Mouse (Mus musculus): ENCODE data around the gene Casp8.

Casp8 gene

DNA sequence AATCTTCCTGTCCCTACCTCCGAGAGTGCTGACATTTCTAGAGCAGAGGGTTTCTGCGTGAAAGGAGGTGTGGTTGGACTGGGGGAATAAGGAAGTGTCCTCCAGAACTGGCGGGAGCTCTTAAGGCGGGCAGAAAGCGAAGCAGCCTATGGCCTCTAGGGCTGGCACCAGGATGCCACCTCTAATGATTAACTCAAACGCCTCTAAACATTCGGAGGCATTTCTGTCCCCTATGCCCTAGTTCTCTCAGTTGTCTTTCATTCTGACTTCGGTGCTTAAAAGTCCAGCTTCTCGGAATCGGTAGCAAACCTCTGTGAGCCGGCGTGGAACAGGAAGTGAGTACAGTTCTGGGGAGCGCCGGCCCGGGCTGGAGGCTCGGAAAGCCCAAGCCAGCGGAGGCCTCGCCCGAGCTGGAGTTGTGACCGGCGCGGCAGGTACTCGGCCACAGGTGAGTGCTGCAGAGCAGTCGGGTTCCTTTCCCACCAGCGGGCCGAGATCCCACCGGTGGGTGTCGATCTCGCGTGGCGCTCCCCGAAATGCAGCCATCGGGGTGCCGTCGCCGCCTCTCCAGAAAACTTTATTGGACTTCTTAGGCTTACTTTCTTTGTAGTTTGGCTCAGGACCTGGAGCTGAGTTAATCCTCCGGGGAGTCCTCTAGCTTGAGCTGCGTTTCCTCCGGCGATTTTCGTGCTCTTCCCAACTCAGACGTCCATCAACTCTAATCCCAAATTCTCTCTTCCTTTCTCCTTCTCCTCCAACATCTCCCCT, at the start of gene Casp8:
Gene Casp8 (plus strand): TSS at position 84 of the 768 bp plus-strand sequence.
- in situ Hi-C loops (cut with MboI; ENCODE audit: low pct_unique_long_range_greater_than_20kb in 1 of 2, low sequenced_read_pairs in 2 of 2, unreplicated experiment in 1 of 2), result loop anchor here (25.0 kb wide), 2 partner anchors 92 to 342 kb away; no protein-coding TSS in a partner anchor

DNA sequence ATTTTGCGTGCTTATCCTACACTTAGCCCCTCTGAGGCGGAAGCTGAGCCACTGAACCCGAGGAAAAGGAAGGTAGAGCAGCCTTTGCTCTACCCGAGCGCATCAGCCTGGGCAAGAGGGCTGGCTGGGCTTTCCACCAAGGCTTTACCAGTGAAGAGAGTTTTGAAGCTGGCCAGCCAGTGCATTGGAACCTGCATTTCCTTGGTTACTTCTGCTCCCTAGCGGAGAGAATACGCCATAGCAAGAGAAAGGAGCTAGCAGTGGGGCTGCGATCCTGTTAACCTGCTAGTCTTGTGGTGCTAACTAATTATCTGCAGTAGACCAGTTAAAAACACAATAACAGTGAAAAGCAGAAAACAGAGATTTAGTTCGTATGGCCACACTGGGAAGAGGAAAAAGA, 48.3 kb upstream of the Casp8 start:
- in situ Hi-C loops (cut with MboI; ENCODE audit: low pct_unique_long_range_greater_than_20kb in 1 of 2, low sequenced_read_pairs in 2 of 2, unreplicated experiment in 1 of 2), result loop anchor here in 1 of 2 experiments (10.0 kb wide), 1 partner anchor 78 kb away; no protein-coding TSS in a partner anchor

DNA sequence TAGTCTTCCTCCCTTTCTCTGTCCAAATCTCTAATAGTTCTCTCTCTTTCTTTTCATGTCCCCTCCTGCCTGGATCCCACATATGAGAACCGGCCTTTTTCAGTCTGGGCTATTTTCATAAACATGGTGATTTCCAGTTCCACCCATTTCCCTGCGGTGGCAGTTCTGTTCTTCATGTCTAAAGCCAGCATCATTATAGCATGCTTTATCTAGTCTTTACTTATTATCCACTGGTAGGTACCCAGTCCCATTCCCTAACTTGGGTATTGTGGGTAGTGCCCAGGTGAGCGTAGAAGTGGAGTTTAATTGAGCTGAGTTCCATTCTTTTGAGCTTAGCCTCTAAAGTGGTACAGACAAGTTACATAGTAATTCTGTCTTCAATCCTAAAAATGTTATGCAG, 35.7 kb upstream of the Casp8 start:
- in situ Hi-C loops (cut with MboI; ENCODE audit: low pct_unique_long_range_greater_than_20kb in 1 of 2, low sequenced_read_pairs in 2 of 2, unreplicated experiment in 1 of 2), result loop anchor here in 1 of 2 experiments (25.0 kb wide), 1 partner anchor 853 kb away; no protein-coding TSS in a partner anchor

DNA sequence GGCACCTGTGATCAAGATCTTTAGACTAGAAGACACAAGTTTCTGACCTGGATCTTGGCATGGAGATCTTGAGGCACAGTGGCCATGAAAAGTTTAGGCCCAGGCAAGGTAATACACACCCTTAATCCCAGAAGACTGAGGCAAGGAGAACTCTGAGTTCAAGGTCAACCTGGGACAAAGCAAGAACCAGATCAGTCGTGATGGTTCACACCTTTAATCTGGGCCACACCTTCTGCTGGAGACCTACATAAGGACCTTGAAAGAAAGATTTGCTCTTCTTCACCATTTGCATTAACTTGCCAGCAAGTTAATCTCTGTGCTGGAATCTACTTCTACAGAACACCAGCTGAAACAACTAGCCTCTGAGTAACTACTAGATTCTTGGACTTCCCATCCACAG, 34.6 kb upstream of the Casp8 start:
- in situ Hi-C loops (cut with MboI; ENCODE audit: low pct_unique_long_range_greater_than_20kb in 1 of 2, low sequenced_read_pairs in 2 of 2, unreplicated experiment in 1 of 2), result loop anchor here in 1 of 2 experiments (25.0 kb wide), 1 partner anchor 852 kb away; no protein-coding TSS in a partner anchor

DNA sequence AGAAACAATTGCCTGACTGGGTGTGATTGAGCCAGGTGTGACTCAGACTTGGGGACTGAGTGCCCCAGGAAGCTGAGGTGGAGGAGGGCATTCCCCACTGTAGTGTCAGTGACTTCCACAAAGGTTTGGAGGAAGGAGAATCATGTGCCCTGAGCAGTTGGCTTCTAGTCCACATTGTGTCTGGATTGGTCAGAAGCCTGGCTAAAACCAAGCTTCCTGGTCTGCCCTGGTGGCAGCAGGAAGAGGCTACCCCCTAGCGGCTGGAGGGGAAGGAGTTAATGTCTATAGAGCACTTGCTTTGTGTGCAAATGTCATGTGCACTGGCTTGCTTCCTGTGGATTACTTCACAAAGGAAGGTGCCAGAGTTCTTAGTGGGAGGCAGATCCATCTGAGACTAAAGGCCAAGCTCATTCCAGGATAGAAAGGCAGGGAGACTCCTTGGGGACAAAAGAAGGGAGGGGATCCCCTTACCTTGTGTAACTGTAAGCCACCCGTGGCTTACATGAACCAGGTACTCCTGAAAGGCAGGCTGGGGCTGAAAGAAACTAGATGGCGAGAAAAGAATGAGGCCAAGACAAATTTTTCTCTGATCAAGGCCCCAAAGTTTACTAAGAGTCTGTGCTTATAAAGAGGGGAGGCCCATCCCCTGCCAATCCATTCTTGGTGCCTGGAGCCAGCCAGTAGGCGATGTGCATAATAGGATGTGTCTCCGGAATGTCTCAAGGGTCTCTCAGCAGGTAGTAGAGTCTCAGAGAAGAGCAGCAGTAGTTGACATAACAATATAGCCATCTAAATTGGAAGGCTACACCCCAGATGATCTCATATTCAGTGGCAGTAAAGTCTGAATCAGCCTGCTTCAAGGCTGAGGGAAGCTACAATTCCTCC, 33.5 kb upstream of the Casp8 start:
- in situ Hi-C loops (cut with MboI; ENCODE audit: low pct_unique_long_range_greater_than_20kb in 1 of 2, low sequenced_read_pairs in 2 of 2, unreplicated experiment in 1 of 2), result loop anchor here in 1 of 2 experiments (25.0 kb wide), 1 partner anchor 851 kb away; no protein-coding TSS in a partner anchor

DNA sequence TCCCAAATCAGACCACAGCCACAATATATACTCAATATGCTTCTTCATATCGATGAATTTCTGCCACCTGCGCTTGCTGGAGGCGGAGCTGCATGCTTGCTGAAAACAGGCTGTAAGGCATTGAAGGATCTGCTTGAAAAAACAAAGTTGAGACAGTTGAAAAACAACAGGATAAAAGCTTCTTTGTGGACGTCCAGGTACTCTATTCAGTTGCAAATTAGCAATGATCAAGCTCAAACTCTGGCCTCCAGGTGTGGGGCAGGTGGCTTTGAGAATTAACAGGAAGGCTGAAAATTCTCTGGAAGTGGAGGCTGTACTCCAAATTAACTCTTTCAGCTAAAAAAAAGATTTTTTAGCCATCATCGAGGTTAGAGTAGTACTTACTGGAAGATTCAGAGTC, 32.6 kb upstream of the Casp8 start:
- in situ Hi-C loops (cut with MboI; ENCODE audit: low pct_unique_long_range_greater_than_20kb in 1 of 2, low sequenced_read_pairs in 2 of 2, unreplicated experiment in 1 of 2), result loop anchor here in 1 of 2 experiments (25.0 kb wide), 1 partner anchor 850 kb away; no protein-coding TSS in a partner anchor

DNA sequence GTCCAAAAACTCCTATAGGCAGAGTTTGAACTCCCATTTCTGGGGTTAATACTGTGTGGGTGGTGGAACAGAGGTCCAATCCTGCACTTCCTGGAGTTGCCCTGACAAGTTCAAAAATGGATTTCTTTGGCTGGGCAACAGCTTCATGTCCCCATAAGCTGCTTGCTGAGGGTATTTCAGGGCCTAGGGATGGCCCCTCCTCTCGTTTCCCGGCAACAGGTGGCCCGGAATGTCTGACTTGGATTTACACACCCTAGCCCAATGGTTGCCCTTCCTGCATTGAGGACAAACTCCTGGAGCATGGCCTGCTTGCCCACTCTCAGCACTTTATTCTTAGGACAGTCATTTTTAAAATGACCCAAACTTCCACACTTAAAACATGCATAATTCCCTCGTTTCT, 28.7 kb upstream of the Casp8 start:
- in situ Hi-C loops (cut with MboI; ENCODE audit: low pct_unique_long_range_greater_than_20kb in 1 of 2, low sequenced_read_pairs in 2 of 2, unreplicated experiment in 1 of 2), result loop anchor here in 1 of 2 experiments (25.0 kb wide), 1 partner anchor 846 kb away; no protein-coding TSS in a partner anchor

DNA sequence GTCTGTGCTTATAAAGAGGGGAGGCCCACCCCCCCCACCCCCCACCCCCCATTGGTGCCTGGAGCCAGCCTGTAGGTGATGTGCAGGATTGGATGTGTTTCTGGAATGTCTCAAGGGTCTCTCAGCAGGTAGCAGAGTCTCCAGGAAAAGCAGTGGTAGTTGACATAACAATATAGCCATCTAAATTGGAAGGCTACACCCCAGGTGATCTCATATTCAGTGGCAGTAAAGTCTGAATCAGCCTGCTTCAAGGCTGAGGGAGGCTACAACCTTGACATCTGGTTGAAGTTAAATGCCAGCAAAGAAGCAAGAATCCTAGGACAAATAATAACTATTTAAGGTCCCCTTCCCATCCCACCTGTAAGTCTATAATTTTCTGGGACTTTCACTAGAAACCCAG, 26.0 kb upstream of the Casp8 start:
- in situ Hi-C loops (cut with MboI; ENCODE audit: low pct_unique_long_range_greater_than_20kb in 1 of 2, low sequenced_read_pairs in 2 of 2, unreplicated experiment in 1 of 2), result loop anchor here in 1 of 2 experiments (25.0 kb wide), 1 partner anchor 843 kb away; no protein-coding TSS in a partner anchor

DNA sequence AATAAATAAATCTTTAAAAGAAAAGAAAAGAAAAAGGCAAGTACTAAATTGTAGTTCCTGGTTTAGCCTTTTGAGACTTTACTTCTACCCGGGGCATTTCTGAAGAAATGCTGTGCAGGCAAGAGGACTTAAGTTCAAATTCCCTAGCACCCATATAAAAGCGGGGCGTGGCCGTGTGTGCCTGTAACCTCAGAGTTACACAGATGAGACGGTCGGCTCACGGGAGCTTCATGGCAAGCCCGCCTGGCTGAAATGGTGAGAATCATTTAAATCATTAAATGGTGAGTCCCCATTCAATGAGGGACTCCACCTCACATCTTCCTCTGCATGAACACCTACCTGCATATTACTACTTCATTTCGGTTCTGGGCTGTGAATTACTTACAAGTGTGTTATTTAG, 25.5 kb upstream of the Casp8 start:
- in situ Hi-C loops (cut with MboI; ENCODE audit: low pct_unique_long_range_greater_than_20kb in 1 of 2, low sequenced_read_pairs in 2 of 2, unreplicated experiment in 1 of 2), result loop anchor here in 1 of 2 experiments (25.0 kb wide), 1 partner anchor 843 kb away; no protein-coding TSS in a partner anchor

DNA sequence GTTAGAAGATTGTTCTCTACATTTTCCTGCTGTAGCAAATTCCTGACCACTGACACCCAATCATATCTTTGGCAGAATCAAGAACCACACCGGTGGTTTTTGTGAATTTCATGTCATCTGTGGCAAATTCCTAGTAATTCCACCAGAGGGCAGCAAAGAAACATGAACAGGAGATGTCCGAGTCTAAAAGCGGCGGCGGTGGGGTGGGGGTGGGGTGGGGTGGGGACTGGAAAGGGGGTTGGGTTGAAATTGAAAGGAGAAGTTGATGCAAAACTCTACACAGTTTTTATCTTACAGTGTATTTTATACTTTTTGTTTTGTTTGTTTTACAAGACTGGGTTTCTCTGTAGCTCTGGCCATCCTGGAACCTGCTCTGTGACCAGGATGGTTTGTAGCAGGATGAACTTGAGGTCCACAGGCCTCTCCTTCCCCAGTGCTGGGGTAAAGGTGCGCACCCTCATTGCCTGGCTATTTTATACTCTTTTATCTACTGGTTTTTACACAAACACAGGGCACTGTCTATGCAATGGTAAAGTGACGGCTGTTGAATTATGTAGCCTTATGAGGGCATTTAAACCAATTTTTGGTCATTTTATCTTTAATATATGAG, 25.0 kb upstream of the Casp8 start:
- in situ Hi-C loops (cut with MboI; ENCODE audit: low pct_unique_long_range_greater_than_20kb in 1 of 2, low sequenced_read_pairs in 2 of 2, unreplicated experiment in 1 of 2), result loop anchor here in 1 of 2 experiments (25.0 kb wide), 1 partner anchor 842 kb away; no protein-coding TSS in a partner anchor

DNA sequence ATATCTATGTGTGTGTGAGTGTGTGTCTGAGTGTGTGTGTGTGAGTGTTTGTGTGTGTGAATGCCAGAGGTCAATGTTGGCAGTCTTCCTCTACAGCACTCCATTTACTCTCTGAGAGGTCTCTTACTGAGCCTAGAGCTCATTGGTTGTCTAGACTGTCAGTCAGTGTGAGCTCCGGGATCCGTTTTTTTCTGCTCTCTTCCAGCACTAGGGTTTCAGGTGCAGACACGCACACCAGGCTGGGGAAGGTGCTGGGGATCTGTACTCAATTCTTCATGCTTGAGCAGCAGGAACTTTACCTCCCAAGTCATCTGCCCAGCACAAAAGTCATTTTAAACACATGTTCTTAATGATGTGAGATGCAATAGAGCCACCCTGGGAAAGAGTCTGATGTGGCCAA, 23.1 kb upstream of the Casp8 start:
- in situ Hi-C loops (cut with MboI; ENCODE audit: low pct_unique_long_range_greater_than_20kb in 1 of 2, low sequenced_read_pairs in 2 of 2, unreplicated experiment in 1 of 2), result loop anchor here in 1 of 2 experiments (25.0 kb wide), 1 partner anchor 840 kb away; no protein-coding TSS in a partner anchor

DNA sequence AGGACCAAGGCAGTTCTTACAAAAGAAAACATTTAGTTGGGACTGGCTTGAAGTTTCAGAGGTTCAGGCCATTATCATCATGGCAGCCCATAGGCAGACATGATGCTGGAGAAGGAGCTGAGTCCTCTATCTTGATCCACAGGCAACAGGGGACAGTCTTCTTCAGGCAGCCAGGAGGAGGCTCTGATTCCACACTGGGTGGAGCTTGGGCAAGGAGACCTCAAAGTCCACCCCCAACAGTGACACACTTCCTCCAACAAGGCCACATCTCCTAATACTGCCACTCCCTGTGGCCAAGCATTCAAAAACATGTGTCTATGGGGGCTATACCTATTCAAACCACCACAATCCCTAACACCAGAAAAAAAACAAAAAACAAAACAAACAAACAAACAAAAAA, 21.9 kb upstream of the Casp8 start:
- in situ Hi-C loops (cut with MboI; ENCODE audit: low pct_unique_long_range_greater_than_20kb in 1 of 2, low sequenced_read_pairs in 2 of 2, unreplicated experiment in 1 of 2), result loop anchor here in 1 of 2 experiments (25.0 kb wide), 1 partner anchor 839 kb away; no protein-coding TSS in a partner anchor

DNA sequence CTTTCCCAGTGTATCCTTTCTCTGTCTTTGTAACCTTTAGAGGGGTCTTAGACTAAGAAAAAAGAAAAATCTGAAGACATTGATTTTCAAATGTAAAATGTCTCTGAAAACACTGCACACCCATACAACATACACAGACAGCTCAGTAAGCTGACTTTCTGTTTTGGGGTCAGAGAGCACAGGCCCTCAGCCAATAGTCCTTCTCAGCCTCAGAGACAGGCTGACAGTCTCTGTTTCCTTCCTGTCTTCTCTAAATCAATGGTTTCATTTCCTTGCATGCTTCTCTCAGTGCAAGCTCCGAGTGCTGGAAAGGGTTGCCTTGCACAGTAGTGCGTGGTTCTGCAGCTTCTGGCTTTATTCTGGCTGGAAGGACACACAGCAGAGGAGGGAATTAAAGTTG, 21.3 kb upstream of the Casp8 start:
- in situ Hi-C loops (cut with MboI; ENCODE audit: low pct_unique_long_range_greater_than_20kb in 1 of 2, low sequenced_read_pairs in 2 of 2, unreplicated experiment in 1 of 2), result loop anchor here in 1 of 2 experiments (25.0 kb wide), 1 partner anchor 838 kb away; no protein-coding TSS in a partner anchor

DNA sequence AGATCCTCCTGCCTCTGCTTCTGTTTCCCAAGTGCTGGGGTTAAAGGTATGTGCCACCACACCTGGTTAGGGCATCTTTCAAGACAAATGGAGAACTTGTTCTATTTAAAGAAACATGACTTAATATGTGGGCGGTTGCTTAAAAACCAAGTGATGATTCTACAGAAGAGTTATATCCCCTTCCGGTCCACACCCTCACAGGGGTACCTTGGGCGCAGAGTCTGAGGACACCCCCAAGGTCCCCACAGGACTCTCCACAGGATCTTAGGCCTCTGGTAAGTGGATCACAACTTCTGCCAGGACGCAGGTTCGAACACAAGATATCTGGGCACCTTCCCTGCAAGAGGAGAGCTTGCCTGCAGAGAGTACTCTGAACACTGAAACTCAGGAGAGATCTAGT, 19.8 kb upstream of the Casp8 start:
- in situ Hi-C loops (cut with MboI; ENCODE audit: low pct_unique_long_range_greater_than_20kb in 1 of 2, low sequenced_read_pairs in 2 of 2, unreplicated experiment in 1 of 2), result loop anchor here (25.0 kb wide), 2 partner anchors 112 to 362 kb away; no protein-coding TSS in a partner anchor

DNA sequence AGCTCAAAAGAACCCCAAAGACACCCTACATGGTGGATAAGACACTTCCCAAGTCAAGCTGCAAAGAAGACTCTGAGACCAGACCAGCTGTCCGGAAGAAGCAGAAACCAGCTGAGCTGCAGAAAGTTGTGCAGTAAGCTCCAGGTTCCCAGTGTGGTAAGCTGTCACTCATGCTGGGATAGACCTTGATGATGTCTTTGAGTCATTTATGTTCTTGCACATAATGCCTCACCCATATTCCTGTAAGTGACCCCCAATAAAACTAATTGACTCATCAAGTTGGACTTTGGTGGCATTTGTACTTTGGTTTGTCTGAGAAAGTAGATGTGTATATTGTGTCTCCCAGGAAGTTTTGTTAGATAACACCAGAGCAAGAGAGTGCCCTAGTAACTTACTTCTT, 17.6 kb upstream of the Casp8 start:
- in situ Hi-C loops (cut with MboI; ENCODE audit: low pct_unique_long_range_greater_than_20kb in 1 of 2, low sequenced_read_pairs in 2 of 2, unreplicated experiment in 1 of 2), result loop anchor here (25.0 kb wide), 2 partner anchors 110 to 360 kb away; no protein-coding TSS in a partner anchor

DNA sequence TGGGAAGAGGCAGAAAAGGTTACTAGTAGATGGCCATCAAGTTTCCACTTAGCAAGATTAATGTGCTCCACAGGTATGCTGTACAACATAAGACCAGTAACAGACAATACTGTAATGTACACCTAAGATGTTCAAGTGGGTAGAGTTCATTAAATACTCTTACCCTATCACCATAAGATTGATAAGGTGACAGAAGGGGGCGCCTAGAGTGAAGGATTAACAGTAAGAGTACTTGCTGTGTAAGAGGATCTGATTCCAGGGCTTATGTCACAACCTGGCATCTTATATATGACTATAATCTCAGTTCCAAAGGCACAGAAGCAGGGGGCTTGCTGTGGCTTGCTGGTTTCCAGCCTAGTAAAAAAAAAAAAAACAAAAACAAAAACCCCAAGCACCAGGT, 16.9 kb upstream of the Casp8 start:
- in situ Hi-C loops (cut with MboI; ENCODE audit: low pct_unique_long_range_greater_than_20kb in 1 of 2, low sequenced_read_pairs in 2 of 2, unreplicated experiment in 1 of 2), result loop anchor here (25.0 kb wide), 2 partner anchors 109 to 359 kb away; no protein-coding TSS in a partner anchor

DNA sequence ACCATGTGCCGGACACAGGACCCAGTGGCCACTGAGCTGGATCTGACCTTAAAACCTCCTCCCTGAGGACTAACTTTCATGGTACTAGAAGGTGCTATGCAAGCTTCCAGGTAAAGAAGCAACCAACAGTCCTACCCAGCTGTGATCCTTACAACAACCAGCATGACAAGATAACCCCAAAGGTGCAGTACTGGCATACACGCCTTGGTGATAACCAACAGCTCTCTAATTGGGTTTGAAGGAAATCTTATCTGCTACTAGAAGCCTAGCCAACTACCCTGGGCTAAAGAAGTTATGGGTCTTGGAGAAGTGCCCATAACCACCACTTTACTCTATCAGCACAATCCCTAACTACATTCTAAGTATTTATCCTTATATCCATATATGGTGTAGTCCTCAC, 8.9 kb upstream of the Casp8 start:
- in situ Hi-C loops (cut with MboI; ENCODE audit: low pct_unique_long_range_greater_than_20kb in 1 of 2, low sequenced_read_pairs in 2 of 2, unreplicated experiment in 1 of 2), result loop anchor here (10.0 to 25.0 kb wide), 3 partner anchors 89 to 351 kb away; no protein-coding TSS in a partner anchor

DNA sequence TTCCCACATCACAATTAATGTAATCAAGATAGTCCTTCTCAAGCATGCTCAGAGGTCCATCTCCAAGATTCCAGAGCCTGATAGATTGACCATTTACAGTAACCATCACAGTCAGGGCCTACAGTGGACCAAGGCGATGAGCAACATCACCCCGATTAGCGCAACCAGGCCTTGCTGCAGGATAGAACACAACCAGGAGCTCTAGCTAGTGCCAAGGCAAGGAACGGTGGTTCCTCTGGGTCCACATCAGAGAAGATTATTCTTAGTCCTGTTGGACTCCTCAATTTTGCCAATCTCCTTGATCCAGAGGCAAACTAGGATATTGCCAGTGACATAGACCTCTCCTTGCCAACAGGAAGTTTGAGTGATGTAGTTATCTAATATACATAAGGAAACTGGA, 6.8 kb upstream of the Casp8 start:
- in situ Hi-C loops (cut with MboI; ENCODE audit: low pct_unique_long_range_greater_than_20kb in 1 of 2, low sequenced_read_pairs in 2 of 2, unreplicated experiment in 1 of 2), result loop anchor here (10.0 to 25.0 kb wide), 3 partner anchors 86 to 349 kb away; no protein-coding TSS in a partner anchor
